Mouse (Mus musculus) activated CD4-positive, CD25-positive, alpha-beta regulatory T cell, adult 4 months (primary cell): ENCODE data around the gene Znrf1. TPM values are rescaled to one million over a fixed set of nuclear protein-coding genes. Genes with fewer than 3 reads are reported as not detected.
"Not testable (repeated sequence)": the region's sequence is repeated elsewhere in the genome, so short reads cannot be mapped to it uniquely, and the experiment has no call there.

Experiments used
- ATAC-seq: one replicate; pipeline ENCODE4 v1.8.0; 2017
- polyA plus RNA-seq, 2 experiments: library from polyadenylated mRNA; unstranded; fragments of 100-300 nt; shearing (Covaris generic); gene quantifications; one replicate each; pipeline ENCODE4 v1.2.1; 2017

Znrf1 gene
- polyA plus RNA-seq: 10 to 100 TPM; 31.6 to 41.8 TPM

GRCm38 (mm10) chr8:111536031-111536977 is at the start of gene Znrf1:
Gene Znrf1 (plus strand): TSS chr8:111536097.
- ATAC-seq: peak; percentile 49

GRCm38 (mm10) chr8:111490034-111490591 is 45.8 kb upstream of the Znrf1 start:
- ATAC-seq: no peak

GRCm38 (mm10) chr8:111491191-111491590 is 44.7 kb upstream of the Znrf1 start:
- no peak for ATAC-seq

GRCm38 (mm10) chr8:111492508-111492907 is 43.4 kb upstream of the Znrf1 start:
- no peak for ATAC-seq

- ATAC-seq: no peak
Observed at GRCm38 (mm10) chr8:111493176-111493575, 42.7 kb upstream of the Znrf1 start.

GRCm38 (mm10) chr8:111496326-111496725 is 39.6 kb upstream of the Znrf1 start:
- no peak for ATAC-seq

- ATAC-seq: not testable (repeated sequence)
Observed at GRCm38 (mm10) chr8:111498249-111498648, 37.6 kb upstream of the Znrf1 start.

- no peak for ATAC-seq
Observed at GRCm38 (mm10) chr8:111501724-111502464, 34.0 kb upstream of the Znrf1 start.

- ATAC-seq: no peak
Observed at GRCm38 (mm10) chr8:111508566-111508965, 27.3 kb upstream of the Znrf1 start.

- no peak for ATAC-seq
Observed at GRCm38 (mm10) chr8:111509278-111509677, 26.6 kb upstream of the Znrf1 start.

- ATAC-seq: no peak
Observed at GRCm38 (mm10) chr8:111510401-111510800, 25.5 kb upstream of the Znrf1 start.

- no peak for ATAC-seq
Observed at GRCm38 (mm10) chr8:111512941-111513340, 23.0 kb upstream of the Znrf1 start.

GRCm38 (mm10) chr8:111513446-111513845 is 22.5 kb upstream of the Znrf1 start:
- ATAC-seq: no peak

GRCm38 (mm10) chr8:111516451-111517035 is 19.4 kb upstream of the Znrf1 start:
- ATAC-seq: no peak

- ATAC-seq: no peak
Observed at GRCm38 (mm10) chr8:111517466-111517865, 18.4 kb upstream of the Znrf1 start.

- ATAC-seq: peak; percentile 99
Observed at GRCm38 (mm10) chr8:111521713-111522429, 14.0 kb upstream of the Znrf1 start, which contains the start of gene Wdr59. Gene Wdr59 (minus strand): TSS chr8:111522092.

- ATAC-seq: no peak
Observed at GRCm38 (mm10) chr8:111526403-111527024, 9.4 kb upstream of the Znrf1 start.

- ATAC-seq: peak; percentile 95
Observed at GRCm38 (mm10) chr8:111527149-111527548, 8.7 kb upstream of the Znrf1 start.

- ATAC-seq: peak; percentile 22
Observed at GRCm38 (mm10) chr8:111528071-111528470, 7.8 kb upstream of the Znrf1 start.

- ATAC-seq: no peak
Observed at GRCm38 (mm10) chr8:111531191-111531590, 4.7 kb upstream of the Znrf1 start.

GRCm38 (mm10) chr8:111531621-111532020 is 4.3 kb upstream of the Znrf1 start:
- no peak for ATAC-seq
